Mouse (Mus musculus) cerebellum, adult 8-10 months (tissue): Measurements from ENCODE around the gene Psg22.
"Not testable (repeated sequence)": the region's sequence is repeated elsewhere in the genome, so short reads cannot be mapped to it uniquely, and the experiment has no call there.

Experiments
- DNase-seq: peaks from one replicate; pipeline ENCODE4 v3.0.0; 2022

The Psg22 gene

DNA sequence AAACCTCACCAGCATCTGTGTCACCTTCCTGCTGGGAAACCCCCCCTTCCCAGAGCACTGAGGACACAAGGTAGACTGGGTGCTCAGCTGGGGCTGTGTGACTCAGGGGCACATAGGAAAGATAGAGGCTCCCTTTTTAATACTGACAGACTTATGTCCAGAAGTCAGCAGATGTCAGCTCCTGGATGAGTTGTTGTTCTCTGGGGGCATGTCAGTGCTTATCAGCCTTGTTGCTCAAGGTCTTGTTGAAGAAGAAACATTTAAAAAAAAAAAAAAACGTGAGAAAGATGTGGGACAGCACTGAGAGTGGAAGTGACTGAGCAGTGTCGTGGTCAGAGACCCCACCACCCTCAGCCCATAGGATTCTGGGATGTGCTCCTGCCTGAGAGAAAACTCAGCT lies at the start of gene Psg22:
Psg22 (plus strand) TSS at position 301 of the 400 bp plus-strand sequence.
- no peak for DNase-seq

DNA sequence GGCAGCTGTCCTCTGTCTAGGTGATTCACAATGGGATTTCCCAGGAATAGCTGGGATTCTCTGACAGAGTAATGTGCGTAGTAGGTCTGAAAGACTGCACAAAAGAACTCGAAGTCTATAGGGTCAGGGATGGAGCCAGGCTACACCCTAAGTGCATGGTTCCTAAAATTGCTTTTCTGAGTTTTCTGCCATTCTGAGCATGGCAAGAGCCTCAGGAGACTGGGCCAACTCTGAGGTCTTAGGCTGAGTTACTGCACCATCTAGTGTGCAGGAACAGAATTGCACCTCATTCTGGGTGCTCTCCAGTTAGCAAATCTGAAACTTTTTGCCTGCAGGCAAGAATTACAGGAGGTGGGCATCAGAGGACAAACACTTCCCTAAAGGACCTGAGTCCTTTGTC lies 38.1 kb upstream of the Psg22 start:
- DNase-seq = peak; percentile 15

DNA sequence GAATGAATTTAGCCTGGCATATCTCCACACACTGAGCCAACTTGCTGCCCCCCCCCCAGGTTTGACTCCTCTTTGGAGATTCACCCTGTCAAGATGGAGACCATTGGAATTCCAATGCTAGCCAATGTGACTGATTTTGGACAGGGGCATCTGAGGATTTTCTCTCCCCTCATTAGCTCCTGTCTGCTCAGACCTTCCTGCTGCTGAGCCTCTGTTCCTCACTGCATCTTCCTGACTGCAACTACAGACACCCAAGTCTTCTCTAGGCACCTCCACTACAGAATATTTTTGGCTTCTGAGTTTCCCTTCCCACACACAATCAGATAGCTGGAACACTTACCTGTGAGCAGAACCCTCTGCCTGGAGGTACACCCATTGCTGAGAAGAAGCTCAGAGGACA lies 32.3 kb upstream of the Psg22 start:
- DNase-seq = no peak

DNA sequence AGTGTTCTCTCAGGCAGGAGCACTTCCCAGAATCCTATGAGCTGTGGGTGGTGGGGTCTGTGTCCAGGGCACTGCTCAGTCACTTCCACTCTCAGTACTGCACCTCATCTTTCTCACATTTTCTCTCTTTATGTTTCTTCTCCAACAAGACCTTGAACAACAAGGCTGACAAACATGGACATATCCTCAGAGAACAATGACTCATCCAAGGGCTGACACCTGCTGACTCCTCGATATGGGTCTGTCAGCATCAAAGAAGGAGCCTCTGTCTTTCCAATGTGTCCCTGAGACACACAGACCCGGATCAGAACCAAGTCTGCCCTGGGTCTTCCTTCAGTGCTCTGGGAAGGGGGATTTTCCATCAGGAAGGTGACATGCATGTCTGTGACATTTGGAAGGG lies 31.8 kb upstream of the Psg22 start, which contains the start of gene Psg20:
Psg20 (minus strand) TSS at position 101 of the 400 bp plus-strand sequence.
- DNase-seq = no peak

DNA sequence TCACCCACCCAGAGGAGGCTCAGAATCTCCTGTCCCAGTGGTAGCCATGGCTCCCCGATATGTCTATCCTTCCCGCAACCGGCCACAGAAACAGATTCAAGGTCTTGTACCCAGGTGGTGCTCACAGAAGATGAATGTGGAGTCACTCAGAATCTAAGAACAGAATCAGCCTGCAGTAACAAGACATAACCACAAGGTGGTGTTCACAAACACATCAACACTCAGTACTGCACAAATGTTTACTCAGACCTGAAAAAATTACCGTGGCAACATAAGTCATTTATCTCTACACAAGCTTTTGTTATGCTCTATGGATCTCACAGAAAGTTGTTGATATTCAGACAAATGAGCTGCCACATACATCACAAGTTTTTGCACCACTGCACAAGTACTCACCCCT lies 7.6 kb upstream of the Psg22 start:
- not testable (repeated sequence) for DNase-seq

DNA sequence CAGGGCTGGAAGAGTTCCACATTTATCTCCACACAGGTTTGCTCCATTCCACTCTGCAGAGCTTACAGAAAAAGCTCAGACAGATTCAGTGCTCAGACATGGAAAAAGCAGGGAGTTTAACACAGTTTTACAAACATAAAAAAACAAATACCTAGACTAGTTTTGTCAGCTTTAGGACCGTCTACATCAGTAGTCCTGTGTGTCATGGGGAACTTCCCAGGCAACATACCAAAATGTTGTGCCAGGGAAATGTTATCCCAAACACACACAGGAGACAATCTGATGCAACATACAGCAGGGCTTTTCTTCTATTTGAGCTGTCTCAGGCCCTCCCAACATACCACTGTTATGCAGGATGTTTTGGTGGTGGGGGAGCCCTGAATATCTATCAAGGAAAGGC lies 7.0 kb upstream of the Psg22 start:
- no peak for DNase-seq

DNA sequence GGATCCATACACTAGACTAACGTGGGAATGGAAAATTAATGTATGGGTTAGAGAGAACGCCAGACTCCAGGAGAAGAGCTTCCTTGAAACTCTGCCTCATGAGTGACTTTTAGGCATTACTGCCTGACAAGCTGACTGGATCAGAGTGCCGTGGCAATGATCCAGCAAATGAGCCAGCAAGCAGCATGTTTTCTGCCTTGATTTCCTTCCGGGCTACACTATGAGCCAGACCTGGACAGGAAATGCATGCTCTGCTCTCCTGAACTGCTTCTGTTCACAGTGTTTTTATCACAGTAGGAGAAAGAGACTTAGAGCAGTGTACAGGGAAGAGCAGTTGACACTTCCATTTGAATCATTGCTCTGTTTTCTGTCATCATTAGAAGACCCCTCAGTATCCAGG lies 2.3 kb upstream of the Psg22 start:
- no peak for DNase-seq

DNA sequence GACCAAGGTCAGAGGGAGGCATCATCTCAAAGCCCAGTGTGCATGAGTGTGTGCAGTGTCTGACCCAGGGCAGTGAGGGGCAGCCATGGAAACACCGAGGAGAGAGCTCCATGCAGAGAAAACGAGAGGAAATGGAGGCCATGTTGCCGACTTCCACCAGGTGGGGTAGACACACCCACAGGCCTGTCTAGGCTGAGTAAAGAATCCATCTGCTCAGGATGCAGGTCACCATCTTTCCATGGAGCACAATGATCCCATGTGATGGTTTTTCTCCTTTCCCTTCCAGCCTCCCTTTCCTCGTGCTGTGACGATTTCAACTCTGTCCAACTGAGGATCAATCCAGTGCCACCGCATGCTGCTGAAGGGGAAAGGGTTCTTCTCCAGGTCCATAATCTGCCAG lies 6.1 kb downstream of the Psg22 start:
- no peak for DNase-seq

DNA sequence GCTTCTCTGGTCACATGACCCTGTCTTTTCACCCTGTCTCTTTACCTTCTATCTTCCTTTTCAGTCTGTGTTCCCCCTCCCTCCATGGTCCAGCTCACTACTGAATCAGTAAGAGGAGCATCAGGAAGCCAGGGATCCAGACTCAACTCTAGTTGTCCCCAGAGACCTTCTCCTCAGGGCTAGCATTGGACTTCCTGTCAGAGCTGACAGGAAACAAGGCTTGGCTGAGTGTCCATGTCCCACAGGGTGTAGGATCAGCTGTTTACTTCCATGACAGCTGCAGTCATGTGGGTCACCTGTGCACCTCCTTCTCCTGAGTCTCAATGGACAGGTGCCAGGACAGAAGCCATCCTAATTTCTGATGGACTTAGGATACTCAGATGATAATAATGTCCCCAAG lies 8.0 kb downstream of the Psg22 start:
- not testable (repeated sequence) for DNase-seq

DNA sequence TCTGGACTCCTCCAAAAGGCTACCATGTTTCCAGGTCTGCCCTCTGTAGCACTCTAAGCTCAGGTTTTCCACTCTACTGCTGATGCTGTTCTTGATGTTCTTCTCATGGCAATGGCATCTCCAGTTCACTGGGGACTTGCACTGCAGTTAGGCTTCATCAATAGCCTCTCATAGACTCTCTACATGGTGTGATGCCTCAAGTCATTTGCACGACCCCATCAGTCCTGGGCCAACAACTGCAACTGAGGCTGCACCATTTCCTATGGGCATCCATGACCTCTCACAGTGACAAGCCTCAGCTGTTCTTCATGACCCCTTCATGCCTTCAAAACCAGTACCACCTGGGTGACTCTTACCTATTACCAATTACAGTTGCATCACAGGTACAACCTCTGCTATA lies 10.5 kb downstream of the Psg22 start:
- no peak for DNase-seq

DNA sequence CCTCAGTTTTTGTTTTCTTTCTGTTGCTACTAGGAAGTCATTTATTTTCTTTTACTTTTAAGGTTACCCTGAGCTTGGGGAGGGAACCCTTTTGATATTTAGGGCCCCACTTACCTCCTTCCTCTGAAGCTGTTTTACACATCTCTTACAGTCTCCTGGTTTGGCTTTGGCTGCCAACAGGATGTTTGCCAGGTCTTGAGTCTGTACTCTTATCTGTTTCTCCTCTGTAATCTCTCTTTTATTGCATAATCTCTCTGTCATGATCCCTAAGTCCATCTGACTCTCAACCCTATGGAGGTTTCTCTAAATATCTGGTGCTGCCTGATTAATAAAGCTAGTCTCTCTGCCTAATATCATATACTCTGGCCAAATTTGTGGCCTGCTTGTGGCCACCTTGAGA lies 15.2 kb downstream of the Psg22 start:
- DNase-seq = no peak

DNA sequence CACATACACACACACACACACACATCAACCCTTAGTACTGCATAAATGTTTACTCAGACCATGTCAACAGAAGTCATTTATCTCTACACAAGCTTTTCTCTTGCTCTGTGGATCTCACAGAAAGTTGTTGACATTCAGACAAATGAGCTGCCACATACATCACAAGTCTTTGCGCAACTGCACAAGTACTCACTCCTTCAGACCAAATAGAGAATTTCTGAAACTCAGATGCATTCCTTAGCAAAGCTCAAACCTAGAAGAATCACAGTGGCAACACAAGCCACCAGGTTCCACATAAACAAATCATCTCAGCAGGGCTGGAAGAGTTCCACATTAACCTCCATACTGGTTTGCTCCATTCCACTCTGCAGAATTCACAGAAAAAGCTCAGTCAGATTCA lies 16.6 kb downstream of the Psg22 start:
- DNase-seq = no peak

DNA sequence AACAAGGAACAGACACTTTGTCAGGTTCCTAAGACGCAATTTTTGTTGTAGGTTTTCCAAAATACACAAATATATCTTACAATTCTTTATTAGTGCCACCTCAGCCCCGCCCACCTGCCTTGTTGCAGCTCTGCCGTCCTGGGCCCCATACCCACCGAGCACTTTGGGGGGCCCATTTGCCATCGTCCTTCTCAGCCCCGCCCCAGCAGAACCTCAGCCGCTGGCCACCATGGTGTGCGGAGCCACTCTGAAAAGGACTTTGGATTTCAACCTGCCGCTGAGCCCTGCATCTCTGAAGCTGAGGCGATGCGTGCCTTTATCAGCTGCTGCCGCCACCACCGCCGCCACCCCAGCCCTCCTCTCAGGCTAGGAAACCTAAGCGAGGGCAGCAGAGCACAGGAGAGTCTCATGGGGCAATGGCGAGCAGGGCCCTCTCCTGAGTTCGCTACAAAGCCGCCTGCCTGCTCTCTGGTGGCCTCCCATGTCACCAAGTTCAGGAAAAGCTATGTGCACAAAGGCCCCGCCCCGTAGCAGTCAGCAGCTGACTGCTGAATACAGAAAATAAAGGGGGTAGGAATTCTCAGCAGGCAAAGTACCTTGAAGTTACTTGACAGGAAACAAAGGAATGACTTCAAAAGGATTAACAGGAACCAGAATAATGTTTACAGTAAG lies 28.4 kb downstream of the Psg22 start:
- DNase-seq = no peak

DNA sequence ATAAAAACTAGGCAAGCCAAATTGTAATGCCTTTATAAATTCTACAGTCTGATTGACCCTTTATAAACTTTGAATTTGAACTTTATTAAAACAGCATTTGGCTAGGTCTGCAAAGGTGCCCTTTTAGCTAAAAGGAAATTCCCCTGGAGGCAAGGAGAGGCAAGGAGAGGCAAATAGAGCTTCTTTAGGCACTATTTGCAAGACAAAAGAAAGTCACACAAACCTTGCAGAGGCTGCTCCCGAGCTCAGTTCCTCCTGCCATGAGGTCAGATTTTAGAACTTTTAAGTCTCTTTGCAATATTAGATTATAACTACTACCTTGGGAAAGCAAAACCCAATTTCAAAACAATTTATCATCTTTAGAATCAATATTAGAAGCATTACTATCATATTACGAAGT lies 29.5 kb downstream of the Psg22 start:
- not testable (repeated sequence) for DNase-seq

DNA sequence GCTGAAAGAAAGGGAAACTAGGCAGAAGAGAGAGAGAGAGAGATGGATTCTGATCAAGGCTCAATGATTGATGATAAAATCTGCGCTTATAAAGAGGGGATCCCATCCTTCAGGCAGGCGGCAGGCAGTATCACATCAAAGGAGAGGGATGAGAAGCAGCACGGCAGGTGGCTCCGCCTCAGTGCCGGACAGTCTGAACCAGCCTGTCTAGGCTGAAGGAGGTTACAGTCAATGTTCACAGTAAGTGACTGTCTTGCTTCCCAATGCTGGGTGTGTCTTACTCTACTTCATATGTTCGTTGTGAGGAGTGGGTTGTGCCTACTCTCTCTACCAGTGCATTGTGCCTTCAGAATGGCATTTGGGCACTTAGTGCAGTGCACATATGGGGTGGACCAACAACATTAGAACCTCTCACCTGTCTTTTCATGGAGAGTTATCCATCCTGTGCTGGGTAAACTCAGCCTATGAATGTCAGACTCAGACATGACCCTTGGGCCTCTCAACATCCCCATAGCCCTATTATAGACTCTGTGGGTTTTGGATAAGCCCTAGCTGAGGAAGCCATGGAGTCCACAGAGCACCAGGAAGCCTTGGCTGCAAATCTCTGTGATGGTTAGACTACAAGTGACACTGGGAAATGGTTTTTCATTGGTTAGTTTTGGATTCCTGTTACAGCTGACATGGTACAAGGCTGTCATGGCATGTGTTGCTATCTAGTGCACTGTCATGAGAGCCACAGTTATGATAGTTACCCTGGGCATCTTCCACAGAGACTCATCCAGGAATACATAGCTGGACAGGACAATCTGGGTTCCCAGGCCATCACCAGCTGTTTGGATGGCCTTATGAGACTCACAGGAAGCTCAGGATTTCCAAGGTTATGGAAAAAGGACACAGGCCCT lies 31.4 kb downstream of the Psg22 start:
- no peak for DNase-seq

DNA sequence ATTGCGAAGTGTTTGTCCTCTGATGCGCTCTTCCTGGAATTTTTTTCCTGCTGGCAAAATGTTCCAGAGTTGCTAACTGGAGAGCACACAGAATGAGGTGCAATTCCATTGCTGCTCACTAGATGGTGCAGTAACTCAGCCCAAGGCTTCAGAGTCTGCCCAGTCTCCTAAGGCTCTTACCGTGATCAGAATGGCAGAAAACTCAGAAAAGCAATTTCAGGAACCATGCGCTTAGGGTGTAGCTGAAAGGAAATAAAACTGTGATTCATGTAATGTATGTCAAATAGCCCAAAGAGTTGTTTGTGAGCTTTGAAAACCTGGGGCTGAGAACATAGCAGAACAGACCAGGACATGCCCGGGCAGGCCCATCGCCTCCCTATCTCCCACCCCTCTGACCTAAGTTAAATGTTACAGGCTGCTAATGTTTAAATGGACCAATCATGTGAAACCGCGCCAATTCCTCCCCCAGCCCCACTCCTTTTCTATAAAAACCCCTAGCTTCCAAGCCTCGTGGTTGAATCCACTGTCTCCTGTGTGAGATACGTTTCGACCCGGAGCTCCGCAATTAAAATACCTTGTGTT lies 32.1 kb downstream of the Psg22 start:
- DNase-seq = peak; percentile 33

DNA sequence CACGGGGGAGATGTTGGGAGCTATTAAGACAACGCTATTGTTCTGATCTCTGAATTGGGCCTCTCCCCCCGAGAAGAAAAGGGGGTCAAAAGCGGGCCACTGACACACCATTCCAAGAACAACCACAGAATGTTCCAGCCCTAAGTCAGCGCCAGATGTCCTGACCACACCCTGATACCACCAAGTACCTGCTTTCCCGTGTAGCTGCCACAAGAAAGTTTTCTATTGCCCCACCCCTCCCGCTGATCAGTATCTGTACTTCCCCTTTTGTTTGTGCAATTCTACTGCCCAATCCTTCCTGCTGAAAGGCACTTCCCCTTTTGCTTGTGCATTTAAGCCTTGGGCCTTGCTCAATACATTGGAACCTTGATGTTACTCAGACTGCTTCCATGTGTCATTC lies 42.3 kb downstream of the Psg22 start:
- DNase-seq = not testable (repeated sequence)

DNA sequence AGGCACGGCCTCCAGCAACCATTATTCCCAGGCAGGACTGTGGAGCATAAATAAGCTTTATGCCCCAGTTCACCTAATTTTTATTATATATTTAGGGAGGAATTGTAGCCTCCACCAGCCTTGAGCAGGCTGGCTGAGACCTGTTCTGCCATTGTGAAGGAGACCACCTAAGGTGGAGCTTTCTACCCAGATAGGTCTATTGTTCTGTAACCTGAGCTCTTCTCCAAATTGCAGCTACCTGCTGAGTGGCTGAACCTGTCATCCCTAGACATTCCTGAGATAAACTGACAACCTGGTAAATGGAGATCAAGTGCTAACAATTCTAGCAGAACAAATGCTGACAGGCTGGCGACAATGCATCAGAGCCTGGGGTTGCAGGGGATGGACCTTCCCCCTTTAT lies 45.0 kb downstream of the Psg22 start:
- DNase-seq = not testable (repeated sequence)
